Mouse (Mus musculus) kidney, embryonic 14.5 days (tissue): ENCODE results near the gene Cd302. TPM values are rescaled to one million over a fixed set of nuclear protein-coding genes. Genes with fewer than 3 reads are reported as not detected.
A peak's percentile ranks its signal among the peaks of the same experiment; 100 is the strongest.

Source experiments
- ATAC-seq: fragments of 200-750 bp; cut with Nextera tagmentation; 2 replicates; pipeline ENCODE4 v1.8.0; 2017; ENCODE audit warnings: moderate number of reproducible peaks, mild to moderate bottlenecking, moderate TSS enrichment, moderate library complexity; ENCODE audit not compliant: low FRiP score, low TSS enrichment
- H3K27ac ChIP-seq: fragments of 300-500 bp; sonication (generic); 2 replicates; pipeline ENCODE4 v1.5.1; 2014; ENCODE audit warnings: low read depth, mild to moderate bottlenecking, low read length, moderate library complexity, mixed read lengths
- H3K27me3 ChIP-seq: fragments of 300-500 bp; sonication (generic); 2 replicates; pipeline ENCODE4 v1.6.1; 2014; ENCODE audit warnings: mild to moderate bottlenecking, low read length; ENCODE audit not compliant: control insufficient read depth, insufficient read depth
- H3K36me3 ChIP-seq: fragments of 300-500 bp; sonication (generic); 2 replicates; pipeline ENCODE4 v1.6.1; 2014; ENCODE audit warnings: low read length, mixed read lengths; ENCODE audit not compliant: control insufficient read depth, insufficient read depth
- H3K4me1 ChIP-seq: fragments of 300-500 bp; sonication (generic); 2 replicates; pipeline ENCODE4 v1.6.1; 2014; ENCODE audit warnings: low read length, mixed read lengths; ENCODE audit not compliant: control insufficient read depth, insufficient read depth
- H3K4me2 ChIP-seq: fragments of 300-500 bp; sonication (generic); replicated peaks from 2 replicates; pipeline ENCODE4 v1.6.1; 2014; ENCODE audit warnings: low read depth, mild to moderate bottlenecking, low read length
- H3K4me3 ChIP-seq: fragments of 300-500 bp; sonication (generic); 2 replicates; pipeline ENCODE4 v1.5.1; 2014; ENCODE audit warnings: mild to moderate bottlenecking, low read length
- H3K9ac ChIP-seq: fragments of 300-500 bp; sonication (generic); 2 replicates; pipeline ENCODE4 v1.6.1; 2014; ENCODE audit warnings: low read depth, mild to moderate bottlenecking, low read length, moderate library complexity
- H3K9me3 ChIP-seq: fragments of 300-500 bp; sonication (generic); 2 replicates; pipeline ENCODE4 v1.6.1; 2016; ENCODE audit warnings: low read length; ENCODE audit not compliant: control insufficient read depth
- WGBS: fragments of 180-500 bp; shearing (Covaris S2); extraction: QIAGEN DNeasy Blood & Tissue Kit; methylation state at CpG from one replicate; pipeline ENCODE4 v1.1.7; 2014; 5-methylcytosine and 5-hydroxymethylcytosine counted together
- polyA plus RNA-seq: library from polyadenylated mRNA; unstranded; fragments of >200 nt; fragmentation: Nextera tagmentation; extraction: Ambion mirVana; gene quantifications from 2 replicates; pipeline ENCODE4 v1.2.1, GENCODE M21; 2014

Cd302 gene
- 51.1 and 62.4 TPM in 2 replicates for polyA plus RNA-seq

DNA sequence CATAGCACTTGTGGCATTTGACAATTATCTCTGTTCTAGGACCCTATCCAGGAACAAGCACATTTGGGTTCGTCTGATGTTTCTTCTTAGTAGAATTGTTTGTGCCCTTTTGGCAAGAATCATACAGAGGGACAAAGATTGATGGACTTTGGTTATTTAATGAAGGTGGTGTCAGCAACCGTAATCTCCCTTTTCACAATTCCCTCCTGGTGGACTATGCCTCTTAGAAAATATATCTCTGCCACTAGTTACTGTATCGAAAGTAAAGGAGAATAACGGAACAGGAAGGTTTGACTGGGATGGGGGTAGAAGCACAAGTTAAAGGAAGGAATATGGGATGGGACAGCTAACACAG, at the start of gene Cd302:
Cd302 (minus strand) TSS at position 22 of the 355 bp plus-strand sequence.
- ATAC-seq, result no peak
- H3K9me3 ChIP-seq, result no peaks in the 10 kb centered on the region
- 0 out of 2 replicates have a peak, but pooled peaks cover 3% of the 10 kb centered on the region for H3K4me1 ChIP-seq
- no peaks in the 10 kb centered on the region for H3K36me3 ChIP-seq
- H3K4me3 ChIP-seq, result peak within 1 kb of the TSS; percentile 52
- WGBS, result 39% methylated on average over 4 of the region's 4 CpGs
- peak within 1 kb of the TSS; percentile 95 for H3K4me2 ChIP-seq
- H3K27me3 ChIP-seq, result 0 out of 2 replicates have a peak, but pooled peaks cover 3% of the 10 kb centered on the region
- peak within 1 kb of the TSS; percentile 65 for H3K9ac ChIP-seq
- H3K27ac ChIP-seq, result 0 out of 2 replicates have a peak within 1 kb of the TSS, but pooled peaks have one; percentile 19

DNA sequence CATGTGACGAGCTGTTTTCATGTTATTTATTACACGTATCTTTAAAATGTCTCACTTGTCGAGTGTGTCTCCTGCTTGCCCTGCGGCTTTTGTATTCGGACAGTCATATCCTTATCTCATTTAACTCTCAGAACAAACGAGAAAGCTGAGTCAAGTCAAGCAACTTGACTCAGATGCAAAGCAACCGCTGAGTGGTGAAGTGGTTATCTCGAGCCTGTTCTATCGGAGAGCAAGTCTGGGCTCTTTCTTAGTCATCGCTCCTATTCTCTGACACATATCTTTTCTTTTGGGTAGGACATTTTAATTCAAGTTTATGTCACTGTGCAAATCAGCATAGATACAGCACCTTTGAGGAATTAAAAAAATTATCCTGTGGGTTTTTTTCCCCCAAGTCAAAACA, 44.4 kb upstream of the Cd302 start:
- Histone ChIP-seq H3K4me3 (no peak overlapping the region), H3K4me1 (no peaks in the 10 kb centered on the region), H3K36me3 (no peaks in the 10 kb centered on the region), H3K9me3 (no peaks in the 10 kb centered on the region), H3K9ac (no peak overlapping the region), H3K27ac (no peak overlapping the region), H3K27me3 (no peaks in the 10 kb centered on the region), H3K4me2 (no peak overlapping the region)
- WGBS, result 91% methylated on average over 10 of the region's 10 CpGs
- ATAC-seq, result no peak

DNA sequence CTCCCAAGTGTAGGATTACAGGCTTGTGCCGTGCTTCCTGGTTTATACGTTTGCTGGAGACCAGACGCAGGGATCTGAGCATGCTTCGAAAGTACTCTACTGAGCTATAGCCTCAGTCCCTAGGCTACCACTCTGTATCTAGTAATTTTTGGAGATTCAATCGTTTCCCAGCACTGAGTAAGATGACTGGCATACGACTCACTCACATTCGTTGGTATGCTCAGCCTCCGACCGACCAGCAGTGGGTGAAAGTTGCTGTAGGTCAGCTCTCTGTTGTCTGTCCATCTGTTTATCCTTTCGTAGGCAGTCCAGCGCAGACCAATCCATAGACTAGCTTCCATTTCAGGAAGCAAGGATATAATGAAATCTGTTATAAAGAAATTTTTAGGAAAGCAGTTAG, 43.3 kb upstream of the Cd302 start:
- Histone ChIP-seq H3K4me3 (no peak overlapping the region), H3K4me1 (no peaks in the 10 kb centered on the region), H3K4me2 (no peak overlapping the region), H3K9me3 (no peaks in the 10 kb centered on the region), H3K36me3 (no peaks in the 10 kb centered on the region), H3K27ac (no peak overlapping the region), H3K9ac (no peak overlapping the region), H3K27me3 (no peaks in the 10 kb centered on the region)
- no peak for ATAC-seq
- 92% methylated on average over 11 of the region's 11 CpGs for WGBS

DNA sequence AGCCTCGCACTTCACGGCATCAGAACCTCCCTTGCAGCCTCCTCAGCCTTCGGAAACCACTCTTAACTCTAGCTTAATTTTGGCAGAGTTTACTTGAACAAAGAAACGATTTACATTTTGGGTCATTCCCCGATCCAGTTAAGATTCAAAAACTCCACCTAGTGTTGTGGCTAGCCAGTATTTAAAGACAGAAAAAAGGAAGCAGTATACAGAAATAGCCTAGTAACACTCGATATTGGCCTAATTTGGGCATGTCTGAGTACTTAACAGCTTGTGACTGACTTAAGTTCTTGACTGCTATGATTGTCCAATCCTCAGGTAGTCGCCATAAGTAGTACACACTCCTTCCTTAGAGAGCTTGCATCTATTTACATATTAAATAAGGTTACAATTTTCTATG, 42.7 kb upstream of the Cd302 start:
- H3K4me2 ChIP-seq, result no peak overlapping the region
- no peaks in the 10 kb centered on the region for H3K9me3 ChIP-seq
- H3K9ac ChIP-seq, result no peak overlapping the region
- no peaks in the 10 kb centered on the region for H3K36me3 ChIP-seq
- no peak overlapping the region for H3K4me3 ChIP-seq
- WGBS, result 90% methylated on average over 7 of the region's 7 CpGs
- H3K27me3 ChIP-seq, result no peaks in the 10 kb centered on the region
- no peak for ATAC-seq
- H3K27ac ChIP-seq, result no peak overlapping the region
- no peaks in the 10 kb centered on the region for H3K4me1 ChIP-seq

DNA sequence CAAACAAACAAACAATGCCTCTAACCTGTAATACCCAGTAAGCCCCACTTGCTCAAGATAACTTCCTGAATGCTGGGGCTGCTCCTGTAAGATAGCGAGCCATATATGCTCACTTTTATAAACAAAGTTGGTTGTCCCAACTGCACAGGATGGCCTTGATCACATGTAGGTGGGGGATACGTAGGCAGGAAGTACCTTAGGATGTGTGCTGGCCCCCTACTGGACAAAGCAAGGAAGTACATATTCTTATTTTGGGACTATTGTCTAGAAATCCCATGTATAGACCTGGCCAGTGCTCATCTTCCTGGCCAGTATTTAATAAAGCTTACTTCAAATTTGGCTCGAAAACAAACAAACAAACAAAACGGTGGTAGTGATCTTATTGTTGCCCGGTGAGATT, 39.1 kb upstream of the Cd302 start:
- WGBS, result 84% methylated on average over 5 of the region's 5 CpGs
- ATAC-seq, result no peak
- H3K9me3 ChIP-seq, result no peaks in the 10 kb centered on the region
- H3K4me3 ChIP-seq, result no peak overlapping the region
- no peaks in the 10 kb centered on the region for H3K4me1 ChIP-seq
- no peak overlapping the region for H3K27ac ChIP-seq
- no peak overlapping the region for H3K4me2 ChIP-seq
- H3K36me3 ChIP-seq, result no peaks in the 10 kb centered on the region
- no peaks in the 10 kb centered on the region for H3K27me3 ChIP-seq
- H3K9ac ChIP-seq, result no peak overlapping the region

DNA sequence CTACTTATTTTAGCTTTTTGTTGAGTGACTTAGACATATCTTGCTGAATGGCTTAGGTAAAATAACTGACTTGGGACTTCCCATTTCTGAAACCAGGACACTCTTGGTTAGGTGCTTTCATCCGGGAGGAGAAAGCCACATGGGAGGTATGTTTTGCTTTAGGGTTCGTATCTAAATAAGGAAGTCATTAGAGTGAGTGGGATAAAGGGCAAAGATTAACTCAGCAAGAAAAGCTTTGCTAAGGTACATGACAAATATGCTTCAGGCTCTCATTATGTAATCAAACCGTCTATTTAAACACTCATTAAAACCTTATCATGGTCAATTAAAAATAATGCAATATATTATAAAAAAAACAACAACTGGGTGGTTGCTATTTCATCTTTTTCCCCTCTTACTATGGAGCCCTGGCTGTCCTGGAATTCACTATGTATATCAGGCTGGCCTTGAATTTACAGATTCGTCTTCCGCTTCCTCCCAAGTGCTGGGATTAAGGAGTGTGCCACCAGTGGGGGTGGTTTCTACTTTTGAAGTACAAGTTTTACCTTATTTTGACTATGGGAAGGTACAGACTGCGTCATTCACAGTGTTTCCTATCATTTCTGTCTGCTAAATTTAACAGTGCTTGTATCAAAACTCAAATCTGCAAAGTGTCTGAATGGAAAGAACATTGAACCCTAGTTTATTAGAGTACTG, 37.9 kb upstream of the Cd302 start:
- H3K36me3 ChIP-seq, result no peaks in the 10 kb centered on the region
- no peaks in the 10 kb centered on the region for H3K4me1 ChIP-seq
- H3K4me3 ChIP-seq, result no peak overlapping the region
- H3K9ac ChIP-seq, result no peak overlapping the region
- H3K4me2 ChIP-seq, result no peak overlapping the region
- no peak for ATAC-seq
- WGBS, result 63% methylated on average over 6 of the region's 6 CpGs
- no peaks in the 10 kb centered on the region for H3K9me3 ChIP-seq
- no peak overlapping the region for H3K27ac ChIP-seq
- H3K27me3 ChIP-seq, result no peaks in the 10 kb centered on the region

DNA sequence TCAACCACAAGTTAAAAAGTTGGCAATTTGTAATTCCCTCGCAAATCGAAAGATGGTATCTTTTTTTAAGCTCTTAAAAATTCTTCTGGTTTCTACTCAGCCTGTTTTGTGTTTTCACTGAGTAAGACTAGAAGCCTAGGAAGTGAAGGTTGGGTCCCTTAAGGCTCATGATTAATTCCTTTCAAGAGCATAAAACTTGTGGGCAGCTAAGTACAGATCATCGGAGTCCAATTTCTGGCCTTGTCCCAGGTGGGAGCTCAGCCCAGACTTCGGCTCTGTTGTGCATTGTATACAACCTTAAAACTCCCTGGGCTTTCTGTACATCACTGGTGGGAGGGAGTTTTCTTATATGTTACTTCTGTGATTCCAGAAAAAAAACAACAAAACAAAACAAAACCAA, 19.5 kb upstream of the Cd302 start:
- Histone ChIP-seq H3K4me1 (no peaks in the 10 kb centered on the region), H3K36me3 (no peaks in the 10 kb centered on the region), H3K9ac (no peak overlapping the region), H3K27me3 (no peaks in the 10 kb centered on the region), H3K4me3 (no peak overlapping the region), H3K4me2 (no peak overlapping the region), H3K27ac (no peak overlapping the region), H3K9me3 (no peaks in the 10 kb centered on the region)
- ATAC-seq, result no peak
- 47% methylated on average over 4 of the region's 4 CpGs for WGBS

DNA sequence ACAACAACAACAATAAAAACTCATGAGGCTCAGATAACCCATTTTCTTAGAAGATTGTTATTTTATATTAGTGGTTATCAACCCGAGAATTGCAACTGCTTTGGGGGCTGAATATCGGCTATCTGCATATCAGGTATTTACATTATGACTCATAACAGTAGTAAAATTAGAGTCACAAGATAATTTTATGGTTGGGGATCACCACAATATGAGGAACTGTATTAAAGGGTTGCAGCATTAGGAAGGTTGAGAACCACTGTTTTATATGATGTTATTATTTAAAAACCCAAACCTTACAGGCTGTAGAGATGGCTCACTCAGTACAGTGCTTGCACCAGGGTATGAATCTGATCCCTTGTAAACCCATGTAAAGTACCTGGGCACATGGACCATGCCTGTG, 15.0 kb upstream of the Cd302 start:
- no peak overlapping the region for H3K4me2 ChIP-seq
- no peaks in the 10 kb centered on the region for H3K4me1 ChIP-seq
- 90% methylated on average over 2 of the region's 2 CpGs for WGBS
- H3K4me3 ChIP-seq, result no peak overlapping the region
- no peak overlapping the region for H3K27ac ChIP-seq
- no peak for ATAC-seq
- no peaks in the 10 kb centered on the region for H3K36me3 ChIP-seq
- no peaks in the 10 kb centered on the region for H3K27me3 ChIP-seq
- no peaks in the 10 kb centered on the region for H3K9me3 ChIP-seq
- H3K9ac ChIP-seq, result no peak overlapping the region

DNA sequence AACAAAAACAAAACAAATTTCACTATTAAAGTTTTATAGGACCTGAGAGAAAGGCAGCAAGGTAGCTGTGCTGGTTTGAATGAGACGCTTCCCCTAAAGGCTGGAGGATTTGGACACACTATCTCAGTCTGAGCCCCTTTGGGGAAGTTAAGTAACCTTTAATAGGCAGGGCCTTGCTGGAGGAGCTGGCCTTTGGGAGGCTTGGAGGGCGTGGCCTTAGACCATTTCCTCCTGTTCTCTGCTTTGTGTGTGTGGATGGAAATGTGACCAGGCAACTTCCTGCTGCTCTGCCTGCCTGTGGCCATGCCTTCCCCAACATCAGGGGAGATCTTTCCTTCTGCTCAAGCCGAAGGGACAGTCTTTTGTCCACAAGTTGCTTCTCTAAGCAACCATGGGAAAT, 14.0 kb upstream of the Cd302 start:
- Histone ChIP-seq H3K27me3 (no peaks in the 10 kb centered on the region), H3K36me3 (no peaks in the 10 kb centered on the region), H3K9ac (no peak overlapping the region), H3K4me1 (no peaks in the 10 kb centered on the region), H3K4me2 (no peak overlapping the region), H3K9me3 (no peaks in the 10 kb centered on the region), H3K4me3 (no peak overlapping the region), H3K27ac (no peak overlapping the region)
- 81% methylated on average over 3 of the region's 3 CpGs for WGBS
- ATAC-seq, result no peak
